Mouse (Mus musculus): ENCODE data around the gene Lrp1.

Gene Lrp1

DNA sequence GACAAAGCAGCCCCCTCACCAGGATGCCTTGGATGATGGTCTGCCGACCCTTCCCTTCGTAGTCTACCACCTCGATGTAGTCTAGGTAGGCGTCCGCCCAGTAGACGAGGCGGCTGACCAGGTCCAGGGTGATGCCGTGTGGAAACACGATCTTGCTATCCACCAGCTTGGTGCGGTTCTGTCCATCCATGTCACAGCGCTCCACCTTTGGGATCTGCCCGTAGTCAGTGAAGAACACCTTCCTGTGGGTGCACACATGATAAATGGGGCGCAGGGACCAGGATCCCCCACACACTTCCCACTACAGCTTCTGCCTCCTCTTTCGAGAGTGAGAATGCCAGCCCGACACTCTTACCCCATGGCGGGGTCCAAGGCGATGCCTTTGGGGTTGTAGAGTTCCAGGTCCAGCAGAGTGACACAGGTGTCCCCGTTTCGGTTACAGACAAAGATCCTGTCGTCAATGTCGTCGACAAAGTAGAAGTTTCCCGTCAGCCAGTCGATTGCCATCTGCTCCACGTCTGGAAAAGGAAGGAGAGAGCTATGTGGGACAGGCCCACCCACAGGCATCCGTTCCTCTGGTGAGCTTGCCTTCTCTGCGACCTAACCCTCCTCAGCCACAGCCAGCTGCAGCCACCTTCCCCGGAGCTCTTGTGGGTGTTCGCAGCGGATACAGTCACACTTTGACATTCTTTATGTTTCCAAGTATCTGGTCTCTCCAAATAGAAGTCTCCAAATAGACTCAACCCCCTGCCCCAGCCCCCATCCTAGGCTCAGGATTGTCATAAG, 25.8 kb downstream of the Lrp1 start:
- in situ Hi-C loops (cut with MboI, MseI): no loop called here

DNA sequence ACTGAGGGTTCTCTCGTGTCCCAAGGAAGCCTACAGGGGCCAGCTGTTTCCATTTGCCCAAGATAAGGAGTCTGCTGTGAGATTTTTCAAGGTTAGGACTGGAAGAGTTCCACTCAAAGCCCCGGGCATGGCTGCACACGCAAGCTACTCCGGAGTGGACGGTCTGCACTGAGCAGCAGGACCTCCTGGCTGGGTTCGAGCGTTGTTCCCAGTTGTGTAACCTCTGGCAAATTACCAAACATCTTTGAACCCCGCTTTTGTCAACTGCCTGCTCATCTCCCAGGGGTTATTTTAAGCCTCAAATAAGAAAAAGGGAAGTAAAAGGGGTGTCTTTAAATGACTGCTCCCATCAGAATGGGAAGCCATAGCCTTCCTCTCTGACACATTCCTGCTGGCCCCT, 26.5 kb downstream of the Lrp1 start:
- in situ Hi-C loops (cut with MboI, MseI): no loop called here

DNA sequence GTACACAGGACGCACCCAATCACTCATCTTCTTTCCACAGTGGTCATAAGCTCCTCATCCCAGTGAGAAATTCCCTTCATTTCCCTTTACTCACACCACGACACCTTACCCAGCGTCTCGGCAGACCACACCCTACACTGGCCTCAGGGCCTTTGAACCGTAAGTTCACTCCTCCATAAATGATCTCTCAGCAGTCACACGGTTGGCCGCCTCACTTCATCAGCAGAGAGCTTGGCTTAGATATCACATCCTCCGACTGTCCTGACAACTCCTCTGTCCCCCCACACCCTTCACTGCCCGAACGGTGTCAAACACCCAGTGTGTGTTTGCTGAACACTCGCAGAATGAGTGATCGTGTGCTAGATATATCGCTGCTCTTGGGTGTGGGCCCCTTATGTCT, 28.1 kb downstream of the Lrp1 start:
- in situ Hi-C loops (cut with MboI, MseI): no loop called here

- in situ Hi-C loops (cut with MboI, MseI): no loop called here
Observed at GRCm38 (mm10) chr10:127592423-127592822, 28.5 kb downstream of the Lrp1 start.

GRCm38 (mm10) chr10:127591514-127591913, 29.4 kb downstream of the Lrp1 start:
- in situ Hi-C loops (cut with MboI, MseI): no loop called here

- in situ Hi-C loops (cut with MboI, MseI): no loop called here
Observed at GRCm38 (mm10) chr10:127590831-127591451, 30.0 kb downstream of the Lrp1 start.

DNA sequence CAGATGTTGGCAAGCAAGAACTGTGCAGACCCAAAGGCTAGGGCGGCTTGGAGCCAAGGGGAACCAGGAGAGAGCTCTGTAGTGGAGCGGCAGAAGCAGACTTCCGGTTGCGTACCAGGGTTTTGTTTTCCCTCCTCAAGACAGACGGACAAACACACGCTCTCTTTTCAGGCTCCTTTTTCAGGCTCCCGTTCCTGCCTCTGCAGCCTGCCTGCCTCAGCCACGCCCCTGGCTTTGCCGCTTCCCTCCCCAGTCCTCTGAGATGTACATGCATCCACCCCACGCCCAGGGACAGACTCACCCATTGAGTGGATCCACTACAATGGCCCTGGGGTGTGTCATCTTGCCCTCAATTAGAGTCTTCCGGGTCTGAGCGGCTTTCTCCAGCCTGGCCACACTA, 30.7 kb downstream of the Lrp1 start:
- in situ Hi-C loops (cut with MboI, MseI): no loop called here

DNA sequence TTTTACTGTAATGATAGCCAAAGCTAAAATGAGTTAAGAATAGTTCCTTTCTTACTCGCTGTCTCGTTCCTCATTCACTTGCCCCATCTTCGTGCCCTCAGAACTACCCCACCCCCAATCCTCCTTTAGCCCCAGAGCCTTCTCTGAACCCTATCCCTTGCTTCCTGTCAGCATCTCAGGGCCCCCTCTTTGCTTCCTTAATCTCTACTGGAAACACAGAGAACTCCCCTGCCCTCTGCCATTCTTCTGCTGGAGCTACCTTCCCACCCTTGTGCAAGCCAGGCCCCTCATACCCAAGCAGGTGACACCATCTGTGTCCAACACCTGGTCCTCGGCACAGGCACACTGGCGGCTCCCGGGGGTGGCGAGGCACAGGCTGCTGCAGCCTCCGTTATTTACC, 33.2 kb downstream of the Lrp1 start:
- in situ Hi-C loops (cut with MboI, MseI): no loop called here

- in situ Hi-C loops (cut with MboI, MseI): no loop called here
Observed at GRCm38 (mm10) chr10:127586209-127586608, 34.7 kb downstream of the Lrp1 start.

GRCm38 (mm10) chr10:127585598-127585997, 35.4 kb downstream of the Lrp1 start:
- in situ Hi-C loops (cut with MboI, MseI): no loop called here

DNA sequence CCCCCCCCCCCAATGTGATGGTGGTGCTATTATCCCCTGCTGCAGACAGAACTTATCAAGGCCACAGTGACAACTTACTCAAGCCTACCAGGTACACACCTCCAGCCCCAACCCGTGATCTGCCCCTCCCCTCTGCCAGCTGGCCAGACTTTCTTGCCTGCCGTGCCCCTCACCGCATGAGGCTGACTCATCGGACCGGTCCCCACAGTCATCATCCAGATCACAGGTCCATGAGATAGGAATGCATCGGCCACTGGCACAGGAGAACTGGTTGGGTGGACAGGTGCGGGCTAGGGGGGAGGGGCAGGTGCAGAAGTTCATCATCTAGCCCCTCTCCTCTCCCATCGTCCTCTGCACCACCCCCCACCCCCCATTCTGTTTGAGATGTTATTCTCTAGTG, 37.3 kb downstream of the Lrp1 start:
- in situ Hi-C loops (cut with MboI, MseI): no loop called here

DNA sequence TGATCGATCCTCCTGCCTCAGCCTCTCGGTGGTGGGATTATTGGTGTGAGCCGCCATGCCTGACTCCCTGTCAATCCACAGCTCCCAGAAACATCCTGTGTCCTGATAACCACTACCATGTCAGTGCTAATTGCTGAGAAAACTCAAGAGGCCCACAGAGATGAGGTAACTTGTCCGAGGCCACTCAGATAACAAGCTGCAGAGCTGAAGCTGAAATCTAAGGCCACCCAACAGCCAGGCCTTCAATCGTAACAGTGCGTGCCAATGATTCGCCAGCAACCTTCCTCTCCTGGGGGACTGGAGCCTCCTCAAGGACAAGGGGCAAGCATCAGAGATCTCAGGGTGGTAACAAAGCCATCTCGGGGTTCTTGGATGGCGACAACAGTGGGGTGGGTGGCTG, 39.7 kb downstream of the Lrp1 start:
- in situ Hi-C loops (cut with MboI, MseI): no loop called here

DNA sequence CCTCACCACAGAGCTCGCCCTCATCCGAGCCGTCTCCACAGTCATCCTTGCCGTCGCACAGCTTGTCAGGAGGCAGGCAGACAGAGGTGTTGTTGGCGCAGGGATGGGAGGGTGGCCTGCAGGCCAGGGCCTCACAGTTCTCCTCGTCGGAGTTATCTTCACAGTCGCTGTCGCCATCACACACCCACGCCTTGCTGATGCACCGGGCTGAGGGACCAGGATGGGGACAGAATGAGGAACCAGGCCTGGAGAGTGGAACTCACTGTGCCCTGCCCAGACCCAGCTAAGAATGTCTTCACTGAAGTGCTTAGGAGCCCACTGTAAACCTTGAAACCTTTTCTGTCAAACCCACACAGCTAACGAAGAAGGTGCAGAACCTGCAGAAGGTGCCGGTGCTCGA, 43.0 kb downstream of the Lrp1 start:
- in situ Hi-C loops (cut with MboI, MseI): loop anchor here (5.0 kb wide), 1 partner anchor 39 kb away; no protein-coding TSS in a partner anchor

DNA sequence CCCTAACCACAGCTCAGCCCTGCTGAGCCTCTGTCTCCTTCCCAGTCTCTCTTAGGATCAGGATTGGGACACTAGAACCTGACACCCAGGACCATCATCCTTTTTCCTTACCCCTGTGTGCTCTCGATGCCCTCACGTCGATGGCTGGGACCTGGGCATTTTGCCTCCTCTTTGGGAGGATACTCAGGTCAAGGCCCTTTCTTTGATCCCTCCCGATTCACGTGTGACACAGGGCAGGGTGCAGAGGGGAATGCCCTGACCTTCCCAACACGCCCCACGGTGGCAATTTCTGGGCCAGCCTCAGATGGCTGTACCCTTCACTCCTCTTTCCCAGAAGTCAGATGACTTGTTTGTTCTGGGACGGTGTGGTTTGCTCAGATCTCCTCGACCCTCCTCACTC, 43.8 kb downstream of the Lrp1 start:
- in situ Hi-C loops (cut with MboI, MseI): loop anchor here (5.0 kb wide), 1 partner anchor 40 kb away; no protein-coding TSS in a partner anchor

- in situ Hi-C loops (cut with MboI, MseI): loop anchor here (5.0 kb wide), 1 partner anchor 41 kb away; no protein-coding TSS in a partner anchor
Observed at GRCm38 (mm10) chr10:127576381-127576961, 44.5 kb downstream of the Lrp1 start.

- in situ Hi-C loops (cut with MboI, MseI): loop anchor here (5.0 kb wide), 1 partner anchor 42 kb away; no protein-coding TSS in a partner anchor
Observed at GRCm38 (mm10) chr10:127575741-127576140, 45.2 kb downstream of the Lrp1 start.

- in situ Hi-C loops (cut with MboI, MseI): no loop called here
Observed at GRCm38 (mm10) chr10:127572281-127572680, 48.7 kb downstream of the Lrp1 start.

- in situ Hi-C loops (cut with MboI, MseI): no loop called here
Observed at GRCm38 (mm10) chr10:127570937-127571641, 49.9 kb downstream of the Lrp1 start.

- in situ Hi-C loops (cut with MboI, MseI): no loop called here
Observed at GRCm38 (mm10) chr10:127570384-127570783, 50.6 kb downstream of the Lrp1 start.

DNA sequence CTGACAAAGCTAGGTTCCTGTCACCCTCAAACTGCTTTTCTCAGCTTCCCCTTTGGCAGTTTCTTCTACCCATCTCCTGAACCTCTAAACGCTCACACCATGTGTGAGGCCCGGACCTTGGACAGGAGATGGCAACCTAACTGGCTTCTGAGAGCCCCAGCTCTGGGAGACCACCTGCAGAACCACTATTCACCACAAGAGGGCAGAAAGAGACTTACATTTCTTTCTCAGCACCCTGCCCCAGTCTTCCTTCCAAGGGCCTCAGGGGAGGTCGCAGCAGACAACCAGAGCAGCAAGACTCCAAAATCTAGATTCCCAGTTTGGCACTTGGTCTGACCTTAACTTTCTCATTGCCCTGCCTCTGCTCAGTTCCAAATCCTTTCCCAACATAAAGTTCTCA, 51.5 kb downstream of the Lrp1 start:
- in situ Hi-C loops (cut with MboI, MseI): no loop called here

GRCm38 (mm10) chr10:127566553-127567326, 54.2 kb downstream of the Lrp1 start:
- in situ Hi-C loops (cut with MboI, MseI): no loop called here

Data from T-helper 1 cell (primary cell).